ENCODE assay signal across 13 mouse cellular contexts in the genomic region with DNA sequence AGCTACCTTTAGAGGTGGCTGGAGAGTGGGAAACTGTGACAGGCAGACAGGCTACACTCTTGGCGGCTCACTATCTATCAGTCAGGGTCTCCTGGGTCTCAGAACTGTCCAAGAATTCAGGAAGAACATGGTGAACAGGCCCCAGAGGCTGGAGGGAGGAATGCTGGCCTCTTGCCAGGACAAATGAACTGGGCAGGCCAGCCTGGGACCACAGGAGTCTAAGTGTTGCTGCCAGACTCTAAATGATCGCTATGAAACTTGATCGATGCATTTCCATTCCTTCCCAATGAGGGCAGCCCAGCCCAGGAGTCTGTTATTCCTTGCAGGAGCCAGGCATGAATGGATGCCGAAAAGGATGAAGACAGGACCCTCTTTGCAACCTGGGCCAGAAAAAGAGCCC. TPM values are rescaled to one million over a fixed set of nuclear protein-coding genes. Genes with fewer than 3 reads are reported as not detected.
DNase-seq lines count a peak whose midpoint lies in the region; ATAC-seq lines count a peak whose summit lies in the region.
"Had no signal": no experiment of that assay in that cellular context is flagged by ENCODE, and none has a peak within 500 bp of the region (broad histone marks: within the 10 kb centered on the region; RNA-seq: fewer than 3 reads in every experiment).

No protein-coding gene starts in this region.

- no peak overlapping the region for H3K4me2 ChIP-seq in hindbrain, embryonic 12.5 days (replicated peaks)
- H3K4me2 ChIP-seq in hindbrain, embryonic 11.5 days (replicated peaks; ENCODE audit: low read depth, low read length) = no peak overlapping the region
- H3K4me2 ChIP-seq: forebrain, embryonic 15.5 days; liver, embryonic 15.5 days; stomach, embryonic 15.5 days had no signal

- H3K4me1 ChIP-seq in hindbrain, embryonic 12.5 days = peaks cover 12% of the 10 kb centered on the region
- no peaks in the 10 kb centered on the region for H3K4me1 ChIP-seq in hindbrain, embryonic 11.5 days (replicated peaks; ENCODE audit: control insufficient read depth, insufficient read depth, low read length)
- H3K4me1 ChIP-seq: forebrain, embryonic 15.5 days; liver, embryonic 15.5 days had no signal

- DNase-seq in hindbrain, embryonic 11.5 days (ENCODE audit: low spot score) = no peak
- peak; percentile 34 for DNase-seq in lung, postnatal 14 days
- no peak for DNase-seq in lung, postnatal 36 days
- DNase-seq in gastrocnemius, postnatal 25 days = peak; percentile 81
- DNase-seq in skeletal muscle tissue, adult 2 months (ENCODE audit: low read depth, low spot score) = peak; percentile 71
- DNase-seq in frontal cortex, postnatal 36 days (ENCODE audit: low spot score in 2 of 2) = no peak
- DNase-seq in layer of hippocampus, adult 9-11 months = no peak

- H3K9me3 ChIP-seq in hindbrain, embryonic 12.5 days (replicated peaks) = no peaks in the 10 kb centered on the region
- H3K9me3 ChIP-seq in hindbrain, embryonic 11.5 days (ENCODE audit: control insufficient read depth, low read length) = no peaks in the 10 kb centered on the region
- H3K9me3 ChIP-seq: forebrain, embryonic 15.5 days; liver, embryonic 15.5 days; stomach, embryonic 15.5 days had no signal

- WGBS in hindbrain, embryonic 12.5 days = 57% methylated on average over 4 of the region's 4 CpGs
- 65% methylated on average over 4 of the region's 4 CpGs for WGBS in hindbrain, embryonic 11.5 days

- H3K9ac ChIP-seq in hindbrain, embryonic 12.5 days = no peak overlapping the region
- no peak overlapping the region for H3K9ac ChIP-seq in hindbrain, embryonic 11.5 days (ENCODE audit: low read depth, low read length)
- H3K9ac ChIP-seq: forebrain, embryonic 15.5 days; liver, embryonic 15.5 days; stomach, embryonic 15.5 days had no signal

- peak overlapping the region; percentile 44; the same call in 1 of the 2 replicates for H3K27ac ChIP-seq in hindbrain, embryonic 12.5 days
- H3K27ac ChIP-seq in hindbrain, embryonic 11.5 days (ENCODE audit: low read depth, low read length) = no peak overlapping the region
- H3K27ac ChIP-seq: forebrain, embryonic 15.5 days; liver, embryonic 15.5 days; stomach, embryonic 15.5 days had no signal

- H3K4me3 ChIP-seq in hindbrain, embryonic 12.5 days = no peak overlapping the region
- no peak overlapping the region for H3K4me3 ChIP-seq in hindbrain, embryonic 11.5 days (ENCODE audit: low read depth, low read length)
- H3K4me3 ChIP-seq: forebrain, embryonic 15.5 days; liver, embryonic 15.5 days; stomach, embryonic 15.5 days had no signal

- no peaks in the 10 kb centered on the region for H3K27me3 ChIP-seq in hindbrain, embryonic 12.5 days
- H3K27me3 ChIP-seq in hindbrain, embryonic 11.5 days (ENCODE audit: control insufficient read depth, insufficient read depth, low read length) = no peaks in the 10 kb centered on the region
- H3K27me3 ChIP-seq: forebrain, embryonic 15.5 days; stomach, embryonic 15.5 days had no signal

- no peak for ATAC-seq in hindbrain, embryonic 12.5 days (ENCODE audit: low FRiP score)
- no peak for ATAC-seq in hindbrain, embryonic 11.5 days (ENCODE audit: low FRiP score)
- ATAC-seq: forebrain, embryonic 15.5 days had no signal

- no peaks in the 10 kb centered on the region for H3K36me3 ChIP-seq in hindbrain, embryonic 12.5 days
- no peaks in the 10 kb centered on the region for H3K36me3 ChIP-seq in hindbrain, embryonic 11.5 days (ENCODE audit: control insufficient read depth, insufficient read depth, low read length)
- H3K36me3 ChIP-seq: forebrain, embryonic 15.5 days; liver, embryonic 15.5 days; stomach, embryonic 15.5 days had no signal

RNA-seq across cellular contexts. Expression of a gene that starts 6.4 kb away (rescaled TPM):
- 8.2 and 8.9 TPM in 2 replicates for polyA plus RNA-seq in hindbrain, embryonic 12.5 days (2016; fragmentation: Nextera tagmentation; extraction: Ambion mirVana)
- 1.9 and 2.3 TPM in 2 replicates for polyA plus RNA-seq in hindbrain, embryonic 11.5 days (2014; fragmentation: Nextera tagmentation; extraction: Ambion mirVana)
- 1 to 10 TPM; 1.8 to 2.0 TPM for total RNA-seq in gastrocnemius, postnatal 25 days (2021)

RNA-seq across cellular contexts. Expression of a gene that starts 35.2 kb away (rescaled TPM):
- not detected in 2 replicates for polyA plus RNA-seq in hindbrain, embryonic 12.5 days (2016; fragmentation: Nextera tagmentation; extraction: Ambion mirVana)
- not detected in 2 replicates for polyA plus RNA-seq in hindbrain, embryonic 11.5 days (2014; fragmentation: Nextera tagmentation; extraction: Ambion mirVana)
- not detected for total RNA-seq in gastrocnemius, postnatal 25 days (2021)
- total RNA-seq: heart, postnatal 36 days; layer of hippocampus, postnatal 10 days had no signal
- polyA plus RNA-seq: forebrain, embryonic 15.5 days; liver, embryonic 15.5 days; stomach, embryonic 15.5 days had no signal

Comparison
In these comparisons a context has a peak if more than half of its experiments do, and no peak if none do; other contexts are left out.
1. DNase-seq: peak in lung, postnatal 14 days (single experiment), gastrocnemius, postnatal 25 days (single experiment) and skeletal muscle tissue, adult 2 months (single experiment); none in hindbrain, embryonic 11.5 days (single experiment), lung, postnatal 36 days (single experiment), frontal cortex, postnatal 36 days (0 of 2) and layer of hippocampus, adult 9-11 months (single experiment).